Mouse (Mus musculus): ENCODE data around the gene Swap70. TPM values are rescaled to one million over a fixed set of nuclear protein-coding genes. Genes with fewer than 3 reads are reported as not detected.

The Swap70 gene
- polyA plus RNA-seq, 1 experiment from 2014 or later, result 19.0 TPM

DNA sequence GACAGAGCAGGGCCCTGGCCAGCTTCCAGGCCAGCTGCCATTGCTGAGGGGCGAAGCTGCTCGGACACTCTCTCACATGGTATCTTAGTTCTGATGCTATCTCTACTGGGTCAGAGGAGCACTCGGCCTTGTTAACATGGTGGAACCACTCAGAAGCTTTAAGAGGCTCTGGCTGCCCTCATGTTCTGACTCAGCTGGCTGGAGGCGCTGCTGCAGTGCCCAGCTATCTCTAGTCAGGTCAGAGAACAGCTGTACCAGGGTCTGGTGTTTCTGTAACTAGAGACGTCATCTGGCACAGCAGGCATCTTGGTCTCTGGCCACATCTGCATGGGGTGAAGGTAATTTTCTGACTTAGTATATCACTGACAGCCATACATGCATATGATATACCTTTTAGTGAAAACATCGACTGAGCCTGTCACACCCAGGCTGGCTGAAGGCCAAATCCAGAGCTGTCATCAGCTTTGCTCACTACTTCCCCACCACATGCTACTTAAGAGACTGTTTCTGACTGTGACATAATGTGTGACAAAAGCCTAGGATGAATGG, 97.5 kb downstream of the Swap70 start:
- ATAC-seq (ENCODE audit: low FRiP score, low read depth), result no peak
- no peak overlapping the region for H3K4me2 ChIP-seq (replicated peaks)
- no peak overlapping the region for H3K4me3 ChIP-seq
- H3K9ac ChIP-seq, result no peak overlapping the region
- H3K9me3 ChIP-seq, result 0 out of 2 replicates have a peak, but pooled peaks cover 4% of the 10 kb centered on the region
- H3K27ac ChIP-seq, result no peak overlapping the region
- WGBS, result 88% methylated on average over 6 of the region's 6 CpGs
- no peaks in the 10 kb centered on the region for H3K4me1 ChIP-seq
- H3K36me3 ChIP-seq, result peaks cover 61% of the 10 kb centered on the region
- H3K27me3 ChIP-seq (replicated peaks), result no peaks in the 10 kb centered on the region

DNA sequence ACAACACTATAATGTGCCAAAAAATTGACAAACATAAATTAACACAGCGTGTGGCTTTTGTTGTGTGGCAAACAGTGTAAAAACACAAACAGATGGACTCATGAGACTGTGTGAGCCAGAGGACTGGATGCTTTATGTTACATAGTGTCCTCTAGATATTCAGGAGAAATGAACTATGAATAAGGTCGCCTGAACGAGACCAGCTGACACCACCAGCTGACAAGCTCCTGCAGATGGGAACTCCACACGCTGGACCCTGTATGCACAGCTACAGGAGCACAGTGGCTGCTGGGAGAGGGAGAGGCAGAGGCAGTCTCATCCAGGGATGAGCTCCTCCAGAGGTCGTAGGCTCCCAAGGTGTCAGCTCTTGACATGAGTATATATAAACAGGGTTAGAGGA, 99.6 kb downstream of the Swap70 start:
- WGBS, result 81% methylated on average over 5 of the region's 5 CpGs
- Histone ChIP-seq H3K4me2 (replicated peaks) (no peak overlapping the region), H3K27ac (no peak overlapping the region), H3K9ac (no peak overlapping the region), H3K4me1 (no peaks in the 10 kb centered on the region), H3K36me3 (peaks cover 60% of the 10 kb centered on the region), H3K4me3 (no peak overlapping the region), H3K27me3 (replicated peaks) (no peaks in the 10 kb centered on the region), H3K9me3 (no peaks in the 10 kb centered on the region)
- ATAC-seq (ENCODE audit: low FRiP score, low read depth), result no peak

DNA sequence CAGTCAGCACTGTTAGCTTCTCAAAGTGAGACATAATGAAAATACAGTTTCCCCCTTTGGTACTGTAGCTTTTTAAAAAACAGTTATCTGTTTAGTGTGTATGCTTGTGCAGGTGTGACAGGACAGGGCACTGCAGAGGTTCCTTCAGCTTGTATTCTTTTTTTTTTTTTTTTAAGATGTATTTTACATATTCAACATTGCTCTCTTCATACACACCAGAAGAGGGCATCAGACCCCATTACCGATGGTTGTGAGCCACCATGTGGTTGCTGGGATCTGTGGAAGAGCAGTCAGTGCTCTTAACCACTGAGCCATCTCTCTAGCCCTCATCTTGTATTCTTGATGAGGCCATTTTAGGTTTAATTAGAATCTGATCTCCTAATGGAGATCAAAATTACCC, 103.3 kb downstream of the Swap70 start:
- no peak for ATAC-seq (ENCODE audit: low FRiP score, low read depth)
- peaks cover 79% of the 10 kb centered on the region for H3K36me3 ChIP-seq

DNA sequence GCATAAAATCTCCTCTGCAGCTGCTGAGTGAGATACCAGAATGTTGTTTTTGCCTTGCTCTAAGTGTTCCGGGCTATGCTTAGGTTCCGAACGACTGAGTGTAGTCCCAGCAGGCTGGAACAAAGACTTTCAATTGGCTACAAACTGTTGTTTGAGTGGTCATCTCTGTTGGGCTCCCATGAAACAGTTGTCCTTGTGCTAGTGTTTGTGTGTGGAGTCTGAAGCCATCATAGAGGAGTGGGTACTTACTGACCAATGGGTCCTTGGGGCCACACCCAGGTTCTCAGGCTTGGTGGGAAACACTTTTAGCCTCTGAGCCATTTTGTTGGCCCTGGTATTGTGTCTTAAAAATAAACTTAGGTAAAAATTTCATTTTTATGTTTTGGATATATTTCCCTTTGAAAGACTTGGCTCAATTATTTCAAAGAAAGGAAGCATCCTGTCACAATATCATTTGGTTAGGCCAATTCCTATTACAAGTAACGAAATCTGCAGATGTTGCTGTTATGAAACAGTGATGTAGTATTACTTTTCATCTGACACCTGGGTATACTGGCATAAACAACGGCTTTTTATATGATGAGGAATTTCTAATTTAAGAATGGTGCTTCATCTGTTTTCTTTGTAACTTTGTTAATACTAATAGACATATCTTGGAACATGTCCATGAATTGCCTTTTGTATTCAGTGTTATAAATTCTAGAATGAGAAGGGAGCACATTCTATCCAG, 104.0 kb downstream of the Swap70 start:
- Histone ChIP-seq H3K27ac (no peak overlapping the region), H3K4me1 (no peaks in the 10 kb centered on the region), H3K9me3 (no peaks in the 10 kb centered on the region), H3K36me3 (peaks cover 78% of the 10 kb centered on the region), H3K27me3 (replicated peaks) (no peaks in the 10 kb centered on the region), H3K9ac (no peak overlapping the region), H3K4me3 (no peak overlapping the region), H3K4me2 (replicated peaks) (no peak overlapping the region)
- WGBS, result 94% methylated on average over 5 of the region's 5 CpGs
- ATAC-seq (ENCODE audit: low FRiP score, low read depth), result no peak

More for the DNA sequence above, 103.3 kb downstream of the Swap70 start:
- Histone ChIP-seq H3K4me2 (replicated peaks) (no peak overlapping the region), H3K27ac (no peak overlapping the region), H3K9ac (no peak overlapping the region), H3K4me1 (no peaks in the 10 kb centered on the region), H3K4me3 (no peak overlapping the region), H3K9me3 (no peaks in the 10 kb centered on the region), H3K27me3 (replicated peaks) (no peaks in the 10 kb centered on the region)
- WGBS, result 91% methylated on average over 1 of the region's 1 CpGs

Other genes starting within 250 kb of the Swap70 start
- 80.7 TPM in 2 replicates for gene Tmem41b, start 234.8 kb upstream of the Swap70 start, polyA plus RNA-seq (2016; fragmentation: Nextera tagmentation; extraction: Ambion mirVana)
- 45.5 and 45.7 TPM in 2 replicates for gene Ipo7, start 203.4 kb upstream of the Swap70 start, polyA plus RNA-seq (2016; fragmentation: Nextera tagmentation; extraction: Ambion mirVana)
- gene Zfp143, start 160.5 kb upstream of the Swap70 start, polyA plus RNA-seq (2016; fragmentation: Nextera tagmentation; extraction: Ambion mirVana), result 26.0 and 27.4 TPM in 2 replicates
- 23.2 and 24.1 TPM in 2 replicates for gene Wee1, start 99.7 kb upstream of the Swap70 start, polyA plus RNA-seq (2016; fragmentation: Nextera tagmentation; extraction: Ambion mirVana)

All from neural tube, embryonic 12.5 days (tissue).